ENCODE assay signal across 8 mouse cellular contexts in the genomic region with DNA sequence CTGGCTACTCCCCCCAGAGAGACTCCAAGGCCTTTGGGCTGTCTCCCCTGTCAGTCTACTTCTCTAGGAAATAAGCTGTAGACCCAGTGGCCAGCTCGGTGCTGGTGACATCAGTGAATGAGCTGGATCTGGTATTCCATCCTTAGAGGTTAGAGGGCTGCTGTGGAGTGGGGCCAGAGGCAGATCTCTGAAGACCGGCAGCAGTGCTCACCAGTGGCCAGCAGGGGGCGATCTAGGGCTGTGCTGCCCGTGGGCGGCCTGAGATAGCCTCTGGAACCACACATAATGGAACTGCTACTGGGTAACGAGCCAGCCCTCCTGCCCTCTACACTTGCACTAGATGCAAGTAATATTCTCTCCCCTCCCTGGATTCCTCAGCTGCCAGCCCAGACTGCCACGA.
DNase-seq lines count a peak whose midpoint lies in the region; ATAC-seq and TF ChIP-seq lines count a peak whose summit lies in the region.

No protein-coding gene starts in this region.

- H3K4me2 ChIP-seq in forebrain, postnatal 0 days (ENCODE audit: low read depth): no peak overlapping the region
- no peak overlapping the region for H3K4me2 ChIP-seq in liver, embryonic 13.5 days
- H3K4me2 ChIP-seq in neural tube, embryonic 11.5 days (ENCODE audit: low read depth): no peak overlapping the region

- H3K4me3 ChIP-seq in G1E (ENCODE audit: low read depth, low read length): no peak overlapping the region
- no peak overlapping the region for H3K4me3 ChIP-seq in forebrain, postnatal 0 days (ENCODE audit: low read depth, low read length)
- no peak overlapping the region for H3K4me3 ChIP-seq in liver, embryonic 13.5 days (replicated peaks)
- H3K4me3 ChIP-seq in neural tube, embryonic 11.5 days (ENCODE audit: low read depth, low read length): no peak overlapping the region

- no peaks in the 10 kb centered on the region for H3K27me3 ChIP-seq in G1E (ENCODE audit: insufficient read depth, low read length)
- H3K27me3 ChIP-seq in forebrain, postnatal 0 days (ENCODE audit: insufficient read depth, low read length): no peaks in the 10 kb centered on the region
- no peaks in the 10 kb centered on the region for H3K27me3 ChIP-seq in liver, embryonic 13.5 days
- H3K27me3 ChIP-seq in neural tube, embryonic 11.5 days (ENCODE audit: control insufficient read depth, insufficient read depth, low read length): no peaks in the 10 kb centered on the region

- peak; percentile 78 for TF ChIP-seq CTCF in G1E (IDR thresholded peaks at IDR 0.05; ENCODE audit: low read depth, low read length)
- peak; percentile 89 for TF ChIP-seq CTCF in forebrain, postnatal 0 days (IDR thresholded peaks at IDR 0.05; ENCODE audit: low read depth)

- H3K27ac ChIP-seq in forebrain, postnatal 0 days (ENCODE audit: low read depth, low read length): no peak overlapping the region
- H3K27ac ChIP-seq in liver, embryonic 13.5 days: no peak overlapping the region
- no peak overlapping the region for H3K27ac ChIP-seq in neural tube, embryonic 11.5 days (ENCODE audit: low read depth, low read length)

- H3K4me1 ChIP-seq in G1E (ENCODE audit: insufficient read depth, low read depth, low read length): no peaks in the 10 kb centered on the region
- no peaks in the 10 kb centered on the region for H3K4me1 ChIP-seq in forebrain, postnatal 0 days (ENCODE audit: insufficient read depth)
- H3K4me1 ChIP-seq in liver, embryonic 13.5 days (replicated peaks): peaks cover 8% of the 10 kb centered on the region; the same call in 1 of the 2 replicates
- H3K4me1 ChIP-seq in neural tube, embryonic 11.5 days (ENCODE audit: control insufficient read depth, insufficient read depth, low read length): no peaks in the 10 kb centered on the region

- H3K9ac ChIP-seq in forebrain, postnatal 0 days: no peak overlapping the region
- H3K9ac ChIP-seq in liver, embryonic 13.5 days: no peak overlapping the region
- H3K9ac ChIP-seq in neural tube, embryonic 11.5 days (ENCODE audit: low read length): no peak overlapping the region

- 14% methylated on average over 7 of the region's 7 CpGs for WGBS in forebrain, postnatal 0 days
- WGBS in liver, embryonic 13.5 days (ENCODE audit: insufficient replicate concordance): 16% methylated on average over 7 of the region's 7 CpGs
- 20% methylated on average over 7 of the region's 7 CpGs for WGBS in neural tube, embryonic 11.5 days

- H3K9me3 ChIP-seq in G1E (replicated peaks): peaks cover 57% of the 10 kb centered on the region
- H3K9me3 ChIP-seq in forebrain, postnatal 0 days (ENCODE audit: low read length): no peaks in the 10 kb centered on the region
- no peaks in the 10 kb centered on the region for H3K9me3 ChIP-seq in liver, embryonic 13.5 days (replicated peaks)
- no peaks in the 10 kb centered on the region for H3K9me3 ChIP-seq in neural tube, embryonic 11.5 days (ENCODE audit: control insufficient read depth, low read length)

- ATAC-seq in G1E (ENCODE audit: extremely low read depth, insufficient number of reproducible peaks, low FRiP score, poor library complexity, severe bottlenecking): peak; percentile 35; the same call in 1 of the 2 replicates
- ATAC-seq in forebrain, postnatal 0 days: peak; percentile 57
- ATAC-seq in liver, embryonic 13.5 days (ENCODE audit: low read depth): no peak
- ATAC-seq in neural tube, embryonic 11.5 days (ENCODE audit: insufficient read depth, low FRiP score, low TSS enrichment): no peak

- H3K36me3 ChIP-seq in G1E (replicated peaks): no peaks in the 10 kb centered on the region
- peaks cover 23% of the 10 kb centered on the region; the same call in 1 of the 2 replicates for H3K36me3 ChIP-seq in forebrain, postnatal 0 days (ENCODE audit: insufficient read depth)
- H3K36me3 ChIP-seq in liver, embryonic 13.5 days: peaks cover 57% of the 10 kb centered on the region
- peaks cover 2% of the 10 kb centered on the region for H3K36me3 ChIP-seq in neural tube, embryonic 11.5 days (ENCODE audit: control insufficient read depth, insufficient read depth, low read length)

- DNase-seq in 3T3-L1 (ENCODE audit: low read depth, low spot score): peak; percentile 76
- no peak for DNase-seq in G1E (ENCODE audit: low spot score)
- peak; percentile 67 to 80 for DNase-seq in cerebellum, adult 18-20 months
- DNase-seq in forebrain, postnatal 0 days: peak; percentile 75
- peak; percentile 29 for DNase-seq in kidney, adult 11 months
- DNase-seq in liver, embryonic 13.5 days: peak; percentile 35
- peak; percentile 79 for DNase-seq in neural tube, embryonic 11.5 days (ENCODE audit: low spot score)
- peak; percentile 59 for DNase-seq in thymus, postnatal 0 days (ENCODE audit: low spot score)

Comparison
In these comparisons a context has a peak if more than half of its experiments do, and no peak if none do; other contexts are left out.
1. ATAC-seq: peak in G1E (single experiment) and forebrain, postnatal 0 days (single experiment); none in liver, embryonic 13.5 days (single experiment) and neural tube, embryonic 11.5 days (single experiment).